Mouse (Mus musculus) forebrain, embryonic 10.5 days (tissue): ENCODE results near the gene Dhx57. TPM values are rescaled to one million over a fixed set of nuclear protein-coding genes. Genes with fewer than 3 reads are reported as not detected.
"Not testable (repeated sequence)": the region's sequence is repeated elsewhere in the genome, so short reads cannot be mapped to it uniquely, and the experiment has no call there.

ENCODE experiments used
- DNase-seq: peaks from one replicate; pipeline ENCODE4 v3.0.0-alpha.2; 2017; ENCODE audit warnings: low spot score; ENCODE audit errors: extremely low spot score
- H3K27ac ChIP-seq: fragments of 300-500 bp; sonication (generic); 2 replicates; pipeline ENCODE4 v1.5.1; 2016; ENCODE audit warnings: mild to moderate bottlenecking
- H3K27me3 ChIP-seq: fragments of 300-500 bp; sonication (generic); 2 replicates; pipeline ENCODE4 v1.6.1; 2016; ENCODE audit warnings: mild to moderate bottlenecking; ENCODE audit not compliant: poor library complexity, severe bottlenecking
- H3K36me3 ChIP-seq: fragments of 300-500 bp; sonication (generic); replicated peaks from 2 replicates; pipeline ENCODE4 v1.6.1; 2016; ENCODE audit warnings: mild to moderate bottlenecking, moderate library complexity
- H3K4me1 ChIP-seq: fragments of 300-500 bp; sonication (generic); 2 replicates; pipeline ENCODE4 v1.6.1; 2016
- H3K4me3 ChIP-seq: fragments of 300-500 bp; sonication (generic); 2 replicates; pipeline ENCODE4 v1.5.1; 2016; ENCODE audit warnings: mild to moderate bottlenecking, moderate library complexity
- H3K9me3 ChIP-seq: fragments of 300-500 bp; sonication (generic); 2 replicates; pipeline ENCODE4 v1.6.1; 2016; ENCODE audit warnings: mild to moderate bottlenecking, moderate library complexity
- WGBS: fragments of 180-500 bp; shearing (Covaris S2); methylation state at CpG from one replicate; pipeline ENCODE4 v1.1.7; 2016; 5-methylcytosine and 5-hydroxymethylcytosine counted together
- polyA plus RNA-seq: library from polyadenylated mRNA; unstranded; fragments of >200 nt; fragmentation: Nextera tagmentation; extraction: Ambion mirVana; gene quantifications from 2 replicates; pipeline ENCODE4 v1.2.1, GENCODE M21; 2016

Dhx57 gene
- polyA plus RNA-seq, 1 experiment from 2014 or later, result 15.0 TPM

- Histone ChIP-seq H3K4me3 (no peak overlapping the region), H3K27ac (no peak overlapping the region), H3K4me1 (peaks cover 9% of the 10 kb centered on the region), H3K27me3 (no peaks in the 10 kb centered on the region), H3K9me3 (no peaks in the 10 kb centered on the region), H3K36me3 (no peaks in the 10 kb centered on the region)
- no peak for DNase-seq
- WGBS, result 85% methylated on average over 2 of the region's 2 CpGs
Observed at GRCm38 (mm10) chr17:80220131-80220530, 70.1 kb downstream of the Dhx57 start.

GRCm38 (mm10) chr17:80213998-80214397, 76.3 kb downstream of the Dhx57 start:
- H3K36me3 ChIP-seq, H3K9me3 ChIP-seq, H3K4me1 ChIP-seq, H3K4me3 ChIP-seq, H3K27me3 ChIP-seq, DNase-seq, H3K27ac ChIP-seq: not testable (repeated sequence)
- WGBS, result 94% methylated on average over 4 of the region's 4 CpGs

- Histone ChIP-seq H3K4me3 (peak within 1 kb of the TSS; percentile 97), H3K4me1 (peaks cover 18% of the 10 kb centered on the region), H3K9me3 (no peaks in the 10 kb centered on the region), H3K27me3 (no peaks in the 10 kb centered on the region), H3K27ac (peak within 1 kb of the TSS; percentile 98), H3K36me3 (peaks cover 40% of the 10 kb centered on the region)
- DNase-seq, result peak; percentile 99
- WGBS, result under 1% methylated on average over 93 of the region's 95 CpGs
Observed at GRCm38 (mm10) chr17:80206671-80207581, 83.3 kb downstream of the Dhx57 start, which contains the start of the genes Srsf7 and Ttc39d. Gene Srsf7, minus strand, starts transcription at chr17:80207307. Gene Ttc39d, plus strand, starts transcription at chr17:80207460.

- Histone ChIP-seq H3K27me3 (no peaks in the 10 kb centered on the region), H3K4me1 (peaks cover 18% of the 10 kb centered on the region), H3K36me3 (peaks cover 46% of the 10 kb centered on the region), H3K9me3 (no peaks in the 10 kb centered on the region), H3K27ac (peak overlapping the region; percentile 98), H3K4me3 (peak overlapping the region; percentile 97)
- no peak for DNase-seq
- WGBS, result under 1% methylated on average over 36 of the region's 36 CpGs
Observed at GRCm38 (mm10) chr17:80206301-80206670, 84.0 kb downstream of the Dhx57 start.

- no peaks in the 10 kb centered on the region for H3K9me3 ChIP-seq
- peak overlapping the region; percentile 97 for H3K4me3 ChIP-seq
- H3K36me3 ChIP-seq, result peaks cover 52% of the 10 kb centered on the region
- no peak for DNase-seq
- no peaks in the 10 kb centered on the region for H3K27me3 ChIP-seq
- peaks cover 18% of the 10 kb centered on the region for H3K4me1 ChIP-seq
- 39% methylated on average over 5 of the region's 5 CpGs for WGBS
- peak overlapping the region; percentile 98 for H3K27ac ChIP-seq
Observed at GRCm38 (mm10) chr17:80205657-80206056, 84.6 kb downstream of the Dhx57 start.

GRCm38 (mm10) chr17:80199160-80199778, 91.0 kb downstream of the Dhx57 start:
- no peaks in the 10 kb centered on the region for H3K27me3 ChIP-seq
- peaks cover 99% of the 10 kb centered on the region for H3K36me3 ChIP-seq
- DNase-seq, result no peak

GRCm38 (mm10) chr17:80193075-80193474, 97.2 kb downstream of the Dhx57 start:
- Histone ChIP-seq H3K27me3 (no peaks in the 10 kb centered on the region), H3K4me3 (no peak overlapping the region), H3K27ac (no peak overlapping the region), H3K36me3 (peaks cover 42% of the 10 kb centered on the region), H3K4me1 (peaks cover 7% of the 10 kb centered on the region; the same call in 1 of the 2 replicates), H3K9me3 (no peaks in the 10 kb centered on the region)
- 72% methylated on average over 5 of the region's 5 CpGs for WGBS
- DNase-seq, result no peak

More at GRCm38 (mm10) chr17:80199160-80199778, 91.0 kb downstream of the Dhx57 start:
- Histone ChIP-seq H3K4me3 (no peak overlapping the region), H3K4me1 (no peaks in the 10 kb centered on the region), H3K9me3 (no peaks in the 10 kb centered on the region), H3K27ac (no peak overlapping the region)
- WGBS, result 86% methylated on average over 3 of the region's 3 CpGs

Other genes starting within 250 kb of the Dhx57 start
- gene Hnrnpll, start 228.1 kb downstream of the Dhx57 start, polyA plus RNA-seq, result 81.2 and 86.2 TPM in 2 replicates
- 13.4 and 15.5 TPM in 2 replicates for gene Galm, start 163.0 kb downstream of the Dhx57 start, polyA plus RNA-seq
- gene Srsf7, start 83.2 kb downstream of the Dhx57 start, polyA plus RNA-seq, result 917 and 919 TPM in 2 replicates
- gene Ttc39d, start 83.0 kb downstream of the Dhx57 start, polyA plus RNA-seq, result 0.09 and 0.20 TPM in 2 replicates
- 64.1 and 66.8 TPM in 2 replicates for gene Gemin6, start 66.0 kb downstream of the Dhx57 start, polyA plus RNA-seq
- gene Morn2, start 273 bp downstream of the Dhx57 start, polyA plus RNA-seq, result 31.4 and 35.1 TPM in 2 replicates
- 0.20 and 0.97 TPM in 2 replicates for gene Arhgef33, start 16.9 kb upstream of the Dhx57 start, polyA plus RNA-seq
- gene Gm10190, start 83.1 kb upstream of the Dhx57 start, polyA plus RNA-seq, result 0.63 TPM in 1 of 2 replicates, not detected in the other
- gene Sos1, start 190.0 kb upstream of the Dhx57 start, polyA plus RNA-seq, result 4.3 and 4.8 TPM in 2 replicates